17 mouse cellular contexts compared by ENCODE assay signal in genomic region chr7:83474986-83475385, GRCm38 (mm10).
DNase-seq lines count a peak whose midpoint lies in the region; ATAC-seq and TF ChIP-seq lines count a peak whose summit lies in the region.
"Had no signal": no experiment of that assay in that cellular context is flagged by ENCODE, and none has a peak within 500 bp of the region (broad histone marks: within the 10 kb centered on the region; RNA-seq: fewer than 3 reads in every experiment).

No protein-coding gene starts in this region.

- intact Hi-C loops in heart, adult 2 months (cut with DNase I) = no loop called here

- H3K27ac ChIP-seq in heart, embryonic 15.5 days = peak overlapping the region; percentile 57
- H3K27ac ChIP-seq in heart, adult 2 months = no peak overlapping the region
- H3K27ac ChIP-seq in stomach, embryonic 14.5 days (ENCODE audit: low read length) = peak overlapping the region; percentile 77; the same call in 1 of the 2 replicates
- H3K27ac ChIP-seq in stomach, postnatal 0 days (replicated peaks) = no peak overlapping the region; the same call in 1 of the 2 replicates
- peak overlapping the region; percentile 46 for H3K27ac ChIP-seq in intestine, embryonic 16.5 days (ENCODE audit: low read length)
- H3K27ac ChIP-seq: liver, embryonic 12.5 days; midbrain, embryonic 10.5 days had no signal

- no peak for TF ChIP-seq POLR2A in heart, adult 2 months (IDR thresholded peaks at IDR 0.05; ENCODE audit: insufficient read depth, low read depth, low read length)

- no peak overlapping the region for H3K4me3 ChIP-seq in heart, embryonic 15.5 days
- H3K4me3 ChIP-seq in heart, adult 2 months = no peak overlapping the region
- H3K4me3 ChIP-seq in stomach, embryonic 14.5 days (ENCODE audit: low read depth, low read length) = no peak overlapping the region
- H3K4me3 ChIP-seq in stomach, postnatal 0 days (ENCODE audit: low read depth, low read length) = no peak overlapping the region
- no peak overlapping the region for H3K4me3 ChIP-seq in intestine, embryonic 16.5 days (ENCODE audit: low read length)
- H3K4me3 ChIP-seq: liver, embryonic 12.5 days; midbrain, embryonic 10.5 days; myocyte had no signal

- no peaks in the 10 kb centered on the region for H3K79me2 ChIP-seq in heart, adult 2 months (replicated peaks; ENCODE audit: control insufficient read depth, insufficient read depth, low read length)

- no peaks in the 10 kb centered on the region for H3K36me3 ChIP-seq in heart, embryonic 15.5 days
- no peaks in the 10 kb centered on the region for H3K36me3 ChIP-seq in heart, adult 2 months (ENCODE audit: control insufficient read depth, insufficient read depth, low read length)
- no peaks in the 10 kb centered on the region for H3K36me3 ChIP-seq in stomach, embryonic 14.5 days (ENCODE audit: control insufficient read depth, insufficient read depth, low read length)
- H3K36me3 ChIP-seq in stomach, postnatal 0 days (ENCODE audit: control insufficient read depth, insufficient read depth, low read length) = no peaks in the 10 kb centered on the region
- no peaks in the 10 kb centered on the region for H3K36me3 ChIP-seq in intestine, embryonic 16.5 days (ENCODE audit: control insufficient read depth, insufficient read depth, low read length)
- H3K36me3 ChIP-seq: liver, embryonic 12.5 days; midbrain, embryonic 10.5 days had no signal

- WGBS in heart, embryonic 15.5 days = 59% methylated on average over 3 of the region's 3 CpGs
- WGBS in heart, adult 2 months = 49% methylated on average over 3 of the region's 3 CpGs
- 44% methylated on average over 3 of the region's 3 CpGs for WGBS in stomach, embryonic 14.5 days
- 42% methylated on average over 3 of the region's 3 CpGs for WGBS in stomach, postnatal 0 days
- WGBS in intestine, embryonic 16.5 days = 48% methylated on average over 3 of the region's 3 CpGs

- no peak overlapping the region for H3K4me2 ChIP-seq in heart, embryonic 15.5 days
- no peak overlapping the region for H3K4me2 ChIP-seq in stomach, embryonic 14.5 days (replicated peaks; ENCODE audit: low read depth, low read length)
- no peak overlapping the region for H3K4me2 ChIP-seq in stomach, postnatal 0 days (replicated peaks; ENCODE audit: low read depth)
- H3K4me2 ChIP-seq in intestine, embryonic 16.5 days (ENCODE audit: low read depth, low read length) = no peak overlapping the region
- H3K4me2 ChIP-seq: liver, embryonic 12.5 days had no signal

- no peak overlapping the region for H3K9ac ChIP-seq in heart, embryonic 15.5 days
- no peak overlapping the region for H3K9ac ChIP-seq in heart, adult 2 months (ENCODE audit: low read depth, low read length)
- no peak overlapping the region for H3K9ac ChIP-seq in stomach, embryonic 14.5 days (replicated peaks; ENCODE audit: low read depth, low read length)
- H3K9ac ChIP-seq in stomach, postnatal 0 days (ENCODE audit: low read length) = no peak overlapping the region
- H3K9ac ChIP-seq in intestine, embryonic 16.5 days (ENCODE audit: low read depth, low read length) = no peak overlapping the region
- H3K9ac ChIP-seq: liver, embryonic 12.5 days had no signal

- H3K9me3 ChIP-seq in heart, embryonic 15.5 days (replicated peaks) = no peaks in the 10 kb centered on the region
- H3K9me3 ChIP-seq in stomach, embryonic 14.5 days (ENCODE audit: control insufficient read depth, low read depth, low read length) = no peaks in the 10 kb centered on the region
- no peaks in the 10 kb centered on the region for H3K9me3 ChIP-seq in stomach, postnatal 0 days (ENCODE audit: control insufficient read depth, low read length)
- H3K9me3 ChIP-seq in intestine, embryonic 16.5 days (ENCODE audit: control insufficient read depth, low read length) = no peaks in the 10 kb centered on the region
- H3K9me3 ChIP-seq: liver, embryonic 12.5 days; midbrain, embryonic 10.5 days had no signal

- peaks cover 32% of the 10 kb centered on the region for H3K4me1 ChIP-seq in heart, embryonic 15.5 days (replicated peaks)
- H3K4me1 ChIP-seq in heart, adult 2 months (ENCODE audit: control insufficient read depth, insufficient read depth, low read length) = no peaks in the 10 kb centered on the region
- H3K4me1 ChIP-seq in stomach, embryonic 14.5 days (ENCODE audit: control insufficient read depth, insufficient read depth, low read length) = peaks cover 28% of the 10 kb centered on the region
- no peaks in the 10 kb centered on the region for H3K4me1 ChIP-seq in stomach, postnatal 0 days (replicated peaks; ENCODE audit: control insufficient read depth, insufficient read depth)
- peaks cover 18% of the 10 kb centered on the region; the same call in 1 of the 2 replicates for H3K4me1 ChIP-seq in intestine, embryonic 16.5 days (ENCODE audit: control insufficient read depth, insufficient read depth, low read length)
- H3K4me1 ChIP-seq: liver, embryonic 12.5 days had no signal

- TF ChIP-seq EP300 in heart, adult 2 months (IDR thresholded peaks at IDR 0.05; ENCODE audit: insufficient read depth, low read depth, low read length) = no peak
- no peak for TF ChIP-seq EP300 in stomach, postnatal 0 days (optimal IDR thresholded peaks at IDR 0.05)

- H3K27me3 ChIP-seq in heart, embryonic 15.5 days = no peaks in the 10 kb centered on the region
- no peaks in the 10 kb centered on the region for H3K27me3 ChIP-seq in heart, adult 2 months (ENCODE audit: control insufficient read depth, insufficient read depth, low read length)
- no peaks in the 10 kb centered on the region for H3K27me3 ChIP-seq in stomach, embryonic 14.5 days (ENCODE audit: control insufficient read depth, insufficient read depth, low read length)
- no peaks in the 10 kb centered on the region for H3K27me3 ChIP-seq in stomach, postnatal 0 days (ENCODE audit: control insufficient read depth, insufficient read depth, low read length)
- no peaks in the 10 kb centered on the region for H3K27me3 ChIP-seq in intestine, embryonic 16.5 days (replicated peaks; ENCODE audit: control insufficient read depth, insufficient read depth, low read length)
- H3K27me3 ChIP-seq: liver, embryonic 12.5 days had no signal

- no peak; the same call in 1 of the 2 replicates for ATAC-seq in heart, embryonic 15.5 days (replicated peaks; ENCODE audit: insufficient number of reproducible peaks, insufficient read depth, low FRiP score, low read depth)
- ATAC-seq in stomach, embryonic 14.5 days (ENCODE audit: insufficient number of reproducible peaks, insufficient read depth, low FRiP score, low read depth) = no peak
- ATAC-seq in stomach, postnatal 0 days (ENCODE audit: low FRiP score, low TSS enrichment) = no peak
- 0 out of 2 replicates have a peak, but pooled peaks have one; percentile 49 for ATAC-seq in intestine, embryonic 16.5 days
- ATAC-seq: liver, embryonic 12.5 days had no signal

- TF ChIP-seq CTCF in heart, adult 2 months (IDR thresholded peaks at IDR 0.05) = no peak
- TF ChIP-seq CTCF in stomach, postnatal 0 days (IDR thresholded peaks at IDR 0.05; ENCODE audit: low read depth) = no peak

- no peak for DNase-seq in heart, adult 2 months
- DNase-seq in stomach, postnatal 0 days (ENCODE audit: low spot score) = no peak
- no peak for DNase-seq in frontal cortex, postnatal 14 days (ENCODE audit: low spot score in 2 of 2)
- DNase-seq in layer of hippocampus, postnatal 36 days = no peak
- DNase-seq: adrenal gland, postnatal 25 days; heart, postnatal 14 days; kidney, adult 18-20 months; kidney, postnatal 4 days; lung, postnatal 14 days; right cerebral cortex, postnatal 14 days; thymus, postnatal 25 days had no signal

Comparison
In these comparisons a context has a peak if more than half of its experiments do, and no peak if none do; other contexts are left out.
1. H3K27ac ChIP-seq: peak in heart, embryonic 15.5 days (single experiment), stomach, embryonic 14.5 days (single experiment) and intestine, embryonic 16.5 days (single experiment); none in heart, adult 2 months (single experiment) and stomach, postnatal 0 days (single experiment).